Mouse (Mus musculus) testis, adult 2 months (tissue): ENCODE results near the gene Foxp1. TPM values are rescaled to one million over a fixed set of nuclear protein-coding genes. Genes with fewer than 3 reads are reported as not detected.

Experiments used
- H3K27ac ChIP-seq: fragments of 200-500 bp; 2 replicates; pipeline ENCODE4 v1.5.1; 2012; ENCODE audit warnings: low read depth, low read length; ENCODE audit not compliant: control insufficient read depth, insufficient read depth
- H3K27me3 ChIP-seq: fragments of 200-500 bp; 2 replicates; pipeline ENCODE4 v1.6.1; 2012; ENCODE audit warnings: mild to moderate bottlenecking, low read length, moderate library complexity; ENCODE audit not compliant: control insufficient read depth, insufficient read depth
- H3K36me3 ChIP-seq: fragments of 200-500 bp; 2 replicates; pipeline ENCODE4 v1.6.1; 2012; ENCODE audit warnings: mild to moderate bottlenecking, low read length; ENCODE audit not compliant: control insufficient read depth, insufficient read depth
- H3K4me1 ChIP-seq: fragments of 200-500 bp; 2 replicates; pipeline ENCODE4 v1.6.1; 2012; ENCODE audit warnings: low read length; ENCODE audit not compliant: control insufficient read depth, insufficient read depth
- H3K4me3 ChIP-seq: fragments of 200-500 bp; 2 replicates; pipeline ENCODE4 v1.5.1; 2012; ENCODE audit warnings: low read depth, mild to moderate bottlenecking, low read length, moderate library complexity, mixed read lengths; ENCODE audit not compliant: control insufficient read depth
- CTCF ChIP-seq: fragments of 200-500 bp; IDR thresholded peaks from 2 replicates; pipeline ENCODE4 v1.5.1; 2012; ENCODE audit warnings: low read depth, mild to moderate bottlenecking, inconsistent platforms, low read length, moderate library complexity; ENCODE audit not compliant: control insufficient read depth, insufficient read depth, insufficient replicate concordance
- POLR2A ChIP-seq: fragments of 200-500 bp; IDR thresholded peaks from 2 replicates; pipeline ENCODE4 v1.6.1; 2012; ENCODE audit warnings: low read depth, mild to moderate bottlenecking, inconsistent platforms, low read length, moderate library complexity; ENCODE audit not compliant: control insufficient read depth
- polyA plus RNA-seq: library from polyadenylated mRNA; depleted of rRNA; stranded (reverse); fragments of >200 nt; gene quantifications from 2 replicates; pipeline ENCODE4 v1.2.3, GENCODE M21; 2012

Gene Foxp1
- polyA plus RNA-seq, 1 experiment: 34.8 TPM

DNA sequence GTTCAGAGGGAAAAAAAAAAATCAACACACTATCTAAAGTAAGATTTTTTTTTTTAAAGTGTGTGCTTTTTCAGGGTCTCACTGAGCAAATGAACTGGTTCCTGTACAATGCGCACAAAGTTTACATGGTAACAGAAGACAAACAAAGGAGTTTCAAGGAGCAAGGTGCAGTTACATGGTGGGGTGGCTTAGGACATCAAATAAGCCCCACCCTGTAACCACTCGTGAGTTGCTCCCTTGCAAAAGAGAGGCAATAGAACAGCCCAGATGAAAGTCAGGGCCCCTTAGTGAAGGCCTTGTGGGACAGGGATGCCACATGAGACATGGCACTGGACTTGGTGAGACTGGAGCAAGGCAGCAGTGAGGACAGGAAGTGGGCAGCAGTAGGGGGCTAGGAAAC is 353.8 kb downstream of the Foxp1 start:
- TF ChIP-seq POLR2A (no peak), CTCF (no peak)
- H3K27ac ChIP-seq: no peak overlapping the region
- H3K27me3 ChIP-seq: no peaks in the 10 kb centered on the region
- no peak overlapping the region for H3K4me3 ChIP-seq
- H3K36me3 ChIP-seq: no peaks in the 10 kb centered on the region
- no peaks in the 10 kb centered on the region for H3K4me1 ChIP-seq

DNA sequence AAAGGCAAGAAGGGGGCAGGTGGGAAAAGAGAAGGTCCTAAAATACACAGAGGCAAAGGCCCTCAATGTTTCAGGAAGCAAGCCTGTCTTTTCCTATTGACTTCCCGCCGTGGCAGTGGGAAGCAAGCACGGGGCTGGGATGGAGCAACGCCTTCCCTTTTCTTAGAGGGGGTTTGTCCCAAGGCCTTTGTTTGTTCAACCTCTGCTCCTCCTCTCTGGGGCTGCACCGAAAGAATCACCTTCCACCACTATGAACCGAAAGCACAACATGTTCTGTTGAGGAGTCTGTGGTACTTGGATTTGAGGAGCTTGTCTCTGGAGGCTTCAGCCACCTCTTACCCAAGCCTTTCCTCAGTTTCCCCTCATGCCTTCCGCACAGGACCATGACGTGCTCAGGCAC is 355.5 kb downstream of the Foxp1 start:
- no peak overlapping the region for H3K4me3 ChIP-seq
- no peak for TF ChIP-seq CTCF
- no peak for TF ChIP-seq POLR2A
- H3K27ac ChIP-seq: no peak overlapping the region
- no peaks in the 10 kb centered on the region for H3K27me3 ChIP-seq
- H3K4me1 ChIP-seq: no peaks in the 10 kb centered on the region
- H3K36me3 ChIP-seq: no peaks in the 10 kb centered on the region

DNA sequence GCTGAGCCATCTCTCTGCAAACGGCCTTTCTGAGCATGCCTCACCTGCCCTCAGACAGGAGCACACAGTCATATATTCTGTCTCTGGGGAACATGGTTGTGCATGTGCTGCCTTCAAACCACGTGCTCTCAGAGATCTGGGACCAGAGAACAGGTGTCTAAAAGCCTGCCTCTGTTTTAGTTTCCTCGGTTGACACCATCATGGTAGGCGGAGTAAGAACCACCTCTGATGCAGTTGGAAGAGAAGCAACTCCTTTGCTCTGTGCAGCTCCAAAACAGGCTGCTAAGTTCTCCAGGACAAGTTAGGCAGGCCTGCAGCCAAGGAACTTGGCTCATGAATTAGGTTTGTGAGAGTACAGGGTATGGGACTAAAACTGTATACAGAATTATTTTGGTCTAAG is 356.4 kb downstream of the Foxp1 start:
- Histone ChIP-seq H3K4me1 (no peaks in the 10 kb centered on the region), H3K27me3 (no peaks in the 10 kb centered on the region), H3K36me3 (no peaks in the 10 kb centered on the region), H3K27ac (no peak overlapping the region), H3K4me3 (no peak overlapping the region)
- TF ChIP-seq POLR2A (no peak), CTCF (no peak)

DNA sequence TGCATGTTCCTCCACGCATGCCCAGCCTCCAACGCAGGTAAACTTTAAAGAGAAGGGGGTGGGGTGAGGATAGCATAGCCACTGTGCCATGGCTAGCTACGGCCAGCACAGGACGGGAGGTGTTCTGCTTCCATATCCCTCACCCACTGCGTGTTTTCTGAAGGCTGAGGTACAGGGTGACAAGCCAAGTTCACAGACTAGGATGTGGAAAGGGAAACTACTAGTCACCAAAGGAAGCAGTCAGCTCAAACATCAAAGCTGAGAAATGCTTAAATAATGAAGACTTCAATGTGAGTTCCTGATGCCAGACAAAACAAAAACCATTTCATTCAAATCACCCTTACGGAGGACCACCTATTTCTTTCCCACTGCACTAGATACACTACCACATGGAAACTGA is 357.8 kb downstream of the Foxp1 start:
- H3K27ac ChIP-seq: no peak overlapping the region
- no peaks in the 10 kb centered on the region for H3K36me3 ChIP-seq
- no peaks in the 10 kb centered on the region for H3K27me3 ChIP-seq
- H3K4me1 ChIP-seq: no peaks in the 10 kb centered on the region
- TF ChIP-seq CTCF (no peak), POLR2A (no peak)
- no peak overlapping the region for H3K4me3 ChIP-seq

DNA sequence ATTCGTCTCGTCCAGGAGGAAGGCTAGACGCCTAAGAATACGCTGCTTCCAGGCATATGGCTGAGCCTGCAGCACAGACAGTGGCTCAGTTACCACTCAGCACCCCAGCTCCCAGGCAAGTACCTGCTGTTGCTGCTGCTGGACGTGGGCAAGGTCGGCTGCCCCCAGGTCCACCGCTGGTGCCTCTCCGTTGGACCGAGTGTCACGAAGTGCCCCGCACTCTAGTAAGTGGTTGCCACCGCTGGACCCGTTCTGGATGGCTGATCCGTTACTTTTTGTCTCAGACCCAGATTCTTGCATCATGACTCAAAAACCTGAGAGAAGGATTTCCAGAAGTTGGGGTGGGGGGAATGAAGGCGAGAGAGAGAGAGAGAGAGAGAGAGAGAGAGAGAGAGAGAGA is 359.8 kb downstream of the Foxp1 start:
- no peak overlapping the region for H3K4me3 ChIP-seq
- H3K4me1 ChIP-seq: no peaks in the 10 kb centered on the region
- no peak overlapping the region for H3K27ac ChIP-seq
- no peaks in the 10 kb centered on the region for H3K27me3 ChIP-seq
- no peaks in the 10 kb centered on the region for H3K36me3 ChIP-seq
- TF ChIP-seq CTCF: no peak
- no peak for TF ChIP-seq POLR2A

DNA sequence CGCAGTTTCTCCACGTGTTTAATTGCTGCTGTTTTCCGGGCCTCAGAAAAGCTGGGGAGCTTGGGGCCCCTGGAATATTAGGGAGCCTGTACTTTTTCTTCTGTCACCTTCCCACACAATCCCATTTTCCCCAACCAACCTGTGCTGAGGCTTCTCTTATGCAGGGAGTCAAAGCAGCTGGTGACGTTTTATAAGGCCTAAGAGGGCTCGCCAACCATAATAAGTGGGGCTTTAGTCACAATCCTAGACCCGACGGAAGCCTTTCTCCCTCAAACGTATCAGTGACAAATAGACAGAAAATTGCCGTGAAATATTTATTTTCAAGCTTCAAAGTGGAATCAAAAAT is 362.2 kb downstream of the Foxp1 start:
- TF ChIP-seq POLR2A (no peak), CTCF (no peak)
- Histone ChIP-seq H3K4me3 (no peak overlapping the region), H3K27ac (no peak overlapping the region), H3K36me3 (no peaks in the 10 kb centered on the region), H3K4me1 (no peaks in the 10 kb centered on the region), H3K27me3 (no peaks in the 10 kb centered on the region)

DNA sequence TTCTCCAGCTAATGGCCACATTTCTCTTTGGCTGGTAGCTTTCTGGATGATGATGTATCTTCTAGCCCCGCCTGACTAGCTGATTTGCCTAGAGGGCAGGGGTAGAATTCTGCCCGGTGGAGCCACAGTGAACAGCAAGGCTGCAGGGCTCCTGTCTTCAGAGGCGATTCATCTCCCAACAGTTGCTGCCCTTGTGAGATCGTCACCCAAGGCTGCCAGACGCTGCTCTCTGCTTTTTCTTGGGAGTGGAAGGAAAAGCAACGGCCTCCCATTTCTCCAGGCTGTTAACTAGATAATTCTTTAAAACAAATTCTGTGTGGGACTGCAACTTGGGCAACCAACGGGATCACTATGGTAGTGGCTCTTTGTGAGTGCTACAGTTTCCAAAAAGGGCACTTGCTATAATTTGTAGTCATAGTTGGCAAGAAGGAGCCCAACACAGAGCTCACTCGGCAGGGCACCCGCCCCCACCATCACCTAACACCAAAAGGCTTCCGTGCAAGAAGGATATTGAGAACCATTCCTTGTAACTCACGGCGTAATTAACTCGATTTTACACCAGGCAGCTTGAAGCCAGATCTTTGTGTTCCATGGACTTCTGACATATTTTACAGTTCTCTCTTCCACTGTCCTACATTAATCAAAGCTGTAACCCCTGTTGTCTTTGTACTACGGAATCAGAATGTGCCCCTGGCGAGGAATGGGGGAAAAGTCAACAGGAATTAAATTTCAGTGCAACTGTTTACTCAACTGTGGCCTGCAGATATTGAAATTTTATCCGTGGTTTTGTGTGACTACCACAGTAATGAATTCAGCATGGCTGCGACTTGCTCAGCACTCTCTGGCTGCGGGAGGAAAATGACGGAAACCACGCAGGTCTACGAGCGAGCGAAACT is 362.8 kb downstream of the Foxp1 start:
- Histone ChIP-seq H3K27ac (no peak overlapping the region), H3K36me3 (no peaks in the 10 kb centered on the region), H3K27me3 (no peaks in the 10 kb centered on the region), H3K4me1 (no peaks in the 10 kb centered on the region), H3K4me3 (no peak overlapping the region)
- no peak for TF ChIP-seq CTCF
- TF ChIP-seq POLR2A: no peak

DNA sequence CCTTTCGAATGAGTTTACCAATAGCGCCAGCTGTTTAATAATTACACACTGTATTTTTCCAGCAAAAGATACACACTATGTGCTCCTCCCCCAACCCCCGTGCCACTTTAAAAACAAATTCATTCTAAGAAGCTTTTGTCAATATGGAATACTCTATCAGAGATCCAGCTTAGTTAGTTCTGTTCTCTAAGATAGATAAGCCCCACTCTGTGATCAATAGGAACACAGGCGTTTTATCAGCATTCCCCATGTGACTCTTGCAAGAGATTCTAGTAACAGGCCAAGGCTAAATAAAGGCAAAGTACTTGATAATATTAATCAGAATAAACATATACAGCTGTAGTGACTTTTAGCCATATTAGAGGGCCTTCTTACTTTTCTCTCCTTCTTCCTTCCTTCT is 368.8 kb downstream of the Foxp1 start:
- TF ChIP-seq CTCF: no peak
- no peak for TF ChIP-seq POLR2A
- H3K4me3 ChIP-seq: no peak overlapping the region
- no peaks in the 10 kb centered on the region for H3K36me3 ChIP-seq
- no peaks in the 10 kb centered on the region for H3K27me3 ChIP-seq
- no peak overlapping the region for H3K27ac ChIP-seq
- H3K4me1 ChIP-seq: no peaks in the 10 kb centered on the region
